ENCODE assay signal across 8 mouse cellular contexts in genomic region chr8:107424597-107425229, GRCm38 (mm10). TPM values are rescaled to one million over a fixed set of nuclear protein-coding genes. Genes with fewer than 3 reads are reported as not detected.
DNase-seq lines count a peak whose midpoint lies in the region; ATAC-seq and TF ChIP-seq lines count a peak whose summit lies in the region.

TSS of gene Nob1 (minus strand) at chr8:107425051.

- under 1% methylated on average over 50 of the region's 50 CpGs for WGBS in heart, embryonic 11.5 days (ENCODE audit: insufficient replicate concordance)
- WGBS in kidney, embryonic 16.5 days = under 1% methylated on average over 50 of the region's 50 CpGs
- under 1% methylated on average over 50 of the region's 50 CpGs for WGBS in liver, adult 2 months

- H3K4me2 ChIP-seq in heart, embryonic 11.5 days = peak within 1 kb of the TSS; percentile 83
- H3K4me2 ChIP-seq in kidney, embryonic 16.5 days (replicated peaks; ENCODE audit: low read depth, low read length) = peak within 1 kb of the TSS; percentile 69
- peak within 1 kb of the TSS; percentile 87 for H3K4me2 ChIP-seq in myocyte (ENCODE audit: low read depth)

- peak within 1 kb of the TSS; percentile 67; the same call in 1 of the 2 replicates for H3K27ac ChIP-seq in heart, embryonic 11.5 days (ENCODE audit: low read depth, low read length)
- H3K27ac ChIP-seq in kidney, embryonic 16.5 days (ENCODE audit: low read length) = no peak within 1 kb of the TSS
- peak within 1 kb of the TSS; percentile 7; the same call in 1 of the 2 replicates for H3K27ac ChIP-seq in liver, adult 2 months (replicated peaks; ENCODE audit: insufficient read depth, low read depth, low read length)

- peak; percentile 98 for ATAC-seq in erythroblast, adult 5-6 weeks (replicated peaks; ENCODE audit: low FRiP score, poor library complexity, severe bottlenecking)
- peak; percentile 98 for ATAC-seq in heart, embryonic 11.5 days (replicated peaks; ENCODE audit: insufficient number of reproducible peaks, low FRiP score, low TSS enrichment)
- peak; percentile 100 for ATAC-seq in kidney, embryonic 16.5 days (ENCODE audit: low FRiP score, low TSS enrichment)

- peak; percentile 92 for TF ChIP-seq CTCF in liver, adult 2 months (IDR thresholded peaks at IDR 0.05; ENCODE audit: low read depth, low read length)

- H3K4me1 ChIP-seq in heart, embryonic 11.5 days (ENCODE audit: control insufficient read depth, insufficient read depth, low read length) = peaks cover 8% of the 10 kb centered on the region; the same call in 1 of the 2 replicates
- peaks cover 13% of the 10 kb centered on the region for H3K4me1 ChIP-seq in kidney, embryonic 16.5 days (ENCODE audit: insufficient read depth, low read length)
- H3K4me1 ChIP-seq in liver, adult 2 months (ENCODE audit: control insufficient read depth, insufficient read depth, low read length) = peaks cover 2% of the 10 kb centered on the region; the same call in 1 of the 2 replicates

- 0 out of 2 replicates have a peak, but pooled peaks cover 2% of the 10 kb centered on the region for H3K27me3 ChIP-seq in heart, embryonic 11.5 days (ENCODE audit: control insufficient read depth, insufficient read depth, low read length)
- H3K27me3 ChIP-seq in kidney, embryonic 16.5 days (ENCODE audit: insufficient read depth, low read length) = no peaks in the 10 kb centered on the region
- no peaks in the 10 kb centered on the region for H3K27me3 ChIP-seq in liver, adult 2 months (ENCODE audit: control insufficient read depth, insufficient read depth, low read length)
- H3K27me3 ChIP-seq in myocyte (ENCODE audit: control insufficient read depth, insufficient read depth, insufficient read length) = no peaks in the 10 kb centered on the region
- H3K27me3 ChIP-seq in splenic B cell, adult 2 months (ENCODE audit: control insufficient read depth, insufficient read depth, low read length, poor library complexity, severe bottlenecking) = no peaks in the 10 kb centered on the region

- peak; percentile 65 for TF ChIP-seq POLR2A in liver, adult 2 months (IDR thresholded peaks at IDR 0.05; ENCODE audit: extremely low read depth, insufficient read depth, low read length)
- peak; percentile 98 for TF ChIP-seq POLR2A in myocyte (IDR thresholded peaks at IDR 0.05; ENCODE audit: insufficient read length, low read depth)

- peaks cover 3% of the 10 kb centered on the region for H3K79me2 ChIP-seq in liver, adult 2 months (ENCODE audit: control insufficient read depth, insufficient read depth, low read length)
- H3K79me2 ChIP-seq in myocyte (ENCODE audit: control insufficient read depth, insufficient read depth) = peaks cover 34% of the 10 kb centered on the region

- DNase-seq in B cell, adult 2 months = peak; percentile 98
- peak; percentile 98 for DNase-seq in brain, adult 2 months (ENCODE audit: low read depth, low spot score)
- peak; percentile 87 for DNase-seq in liver, adult 2 months (ENCODE audit: extremely low read depth, low read depth, low spot score)
- peak; percentile 99 for DNase-seq in splenic B cell, adult 2 months (ENCODE audit: low read depth, low spot score)

- H3K9me3 ChIP-seq in heart, embryonic 11.5 days (replicated peaks; ENCODE audit: control insufficient read depth, low read length) = no peaks in the 10 kb centered on the region
- no peaks in the 10 kb centered on the region for H3K9me3 ChIP-seq in kidney, embryonic 16.5 days (ENCODE audit: low read length)

- peak within 1 kb of the TSS; percentile 81 for H3K4me3 ChIP-seq in heart, embryonic 11.5 days (ENCODE audit: low read depth, low read length)
- peak within 1 kb of the TSS; percentile 82 for H3K4me3 ChIP-seq in kidney, embryonic 16.5 days (ENCODE audit: low read length)
- peak within 1 kb of the TSS; percentile 61 for H3K4me3 ChIP-seq in liver, adult 2 months (ENCODE audit: insufficient read depth, low read depth, low read length)
- H3K4me3 ChIP-seq in myocyte = peak within 1 kb of the TSS; percentile 85

- peak within 1 kb of the TSS; percentile 92 for H3K9ac ChIP-seq in heart, embryonic 11.5 days (ENCODE audit: low read depth, low read length)
- peak within 1 kb of the TSS; percentile 82 for H3K9ac ChIP-seq in kidney, embryonic 16.5 days (replicated peaks; ENCODE audit: low read length)
- H3K9ac ChIP-seq in liver, adult 2 months (ENCODE audit: low read depth, low read length) = peak within 1 kb of the TSS; percentile 58

- H3ac ChIP-seq in myocyte (ENCODE audit: control insufficient read depth, insufficient read length) = peak within 1 kb of the TSS; percentile 76

- H3K36me3 ChIP-seq in heart, embryonic 11.5 days (ENCODE audit: control insufficient read depth, insufficient read depth, low read length) = peaks cover 6% of the 10 kb centered on the region
- peaks cover 23% of the 10 kb centered on the region for H3K36me3 ChIP-seq in kidney, embryonic 16.5 days (ENCODE audit: insufficient read depth, low read length)
- H3K36me3 ChIP-seq in liver, adult 2 months (ENCODE audit: control insufficient read depth, insufficient read depth, low read length) = peaks cover 13% of the 10 kb centered on the region; the same call in 1 of the 2 replicates
- peaks cover 24% of the 10 kb centered on the region for H3K36me3 ChIP-seq in myocyte (ENCODE audit: control insufficient read depth, insufficient read depth)
- H3K36me3 ChIP-seq in splenic B cell, adult 2 months (ENCODE audit: control insufficient read depth, insufficient read depth, low read length, poor library complexity, severe bottlenecking) = peaks cover 4% of the 10 kb centered on the region; the same call in 1 of the 2 replicates

TF ChIP-seq in myocyte, 11 proteins besides CTCF, POLR2A, EP300 and RAD21:
- peak; percentile 8 for TF ChIP-seq MAX (IDR thresholded peaks at IDR 0.05; ENCODE audit: low read depth)
- TF ChIP-seq E2F4 (IDR thresholded peaks at IDR 0.05; ENCODE audit: insufficient read depth) = no peak
- no peak for TF ChIP-seq TCF12 (IDR thresholded peaks at IDR 0.05; ENCODE audit: insufficient read depth, poor library complexity, severe bottlenecking)
- no peak for TF ChIP-seq USF1 (IDR thresholded peaks at IDR 0.05; ENCODE audit: low read depth)
- TF ChIP-seq SRF (IDR thresholded peaks at IDR 0.05; ENCODE audit: control insufficient read depth, insufficient read length, low read depth) = no peak
- no peak for TF ChIP-seq CEBPB (IDR thresholded peaks at IDR 0.05; ENCODE audit: insufficient read depth, poor library complexity, severe bottlenecking)
- no peak for TF ChIP-seq REST (IDR thresholded peaks at IDR 0.05; ENCODE audit: insufficient read depth, insufficient read length)
- TF ChIP-seq MYOD1 (IDR thresholded peaks at IDR 0.05; ENCODE audit: control insufficient read depth in 1 of 3, insufficient read length in 2 of 3, low read depth in 2 of 3) = peak in 2 of 3 experiments; percentile 91 to 94
- TF ChIP-seq MYOG (IDR thresholded peaks at IDR 0.05; ENCODE audit: control insufficient read depth in 1 of 3, insufficient read depth in 1 of 3, insufficient read length in 2 of 3, low read depth in 2 of 3) = peak; percentile 57 to 97 (median 94)
- peak; percentile 96 for TF ChIP-seq POLR2AphosphoS2 (IDR thresholded peaks at IDR 0.05; ENCODE audit: insufficient read length, low read depth)
- TF ChIP-seq TCF3 (IDR thresholded peaks at IDR 0.05; ENCODE audit: insufficient read length, low read depth) = peak; percentile 34

RNA-seq across cellular contexts. Expression of gene Nob1, which starts in this region (rescaled TPM):
- total RNA-seq in erythroblast, adult 5-6 weeks (2015; ENCODE audit: low replicate concordance) = 6.5 and 8.2 TPM in 2 replicates
- 2.0 and 6.4 TPM in 2 replicates for total RNA-seq in erythroblast, adult 5-6 weeks (2017; ENCODE audit: low replicate concordance)
- polyA plus RNA-seq in heart, embryonic 11.5 days (2014; fragmentation: Nextera tagmentation; extraction: Ambion mirVana) = 48.4 and 48.8 TPM in 2 replicates
- 88.5 and 88.7 TPM in 2 replicates for polyA plus RNA-seq in kidney, embryonic 16.5 days (2015; fragmentation: Nextera tagmentation; extraction: Ambion mirVana)
- total RNA-seq in liver, adult 2 months (2014; rRNA removed) = 2.4 and 2.8 TPM in 2 replicates
- polyA plus RNA-seq in liver, adult 2 months (2012; rRNA removed) = 11.2 and 14.3 TPM in 2 replicates
- 61.4 TPM for polyA plus RNA-seq in myocyte (2012; fragmentation: generic; extraction: Trizol)
